Mouse (Mus musculus): ENCODE results near the gene Tomm40l.
A peak's percentile ranks its signal among the peaks of the same experiment; 100 is the strongest.

Tomm40l gene

DNA sequence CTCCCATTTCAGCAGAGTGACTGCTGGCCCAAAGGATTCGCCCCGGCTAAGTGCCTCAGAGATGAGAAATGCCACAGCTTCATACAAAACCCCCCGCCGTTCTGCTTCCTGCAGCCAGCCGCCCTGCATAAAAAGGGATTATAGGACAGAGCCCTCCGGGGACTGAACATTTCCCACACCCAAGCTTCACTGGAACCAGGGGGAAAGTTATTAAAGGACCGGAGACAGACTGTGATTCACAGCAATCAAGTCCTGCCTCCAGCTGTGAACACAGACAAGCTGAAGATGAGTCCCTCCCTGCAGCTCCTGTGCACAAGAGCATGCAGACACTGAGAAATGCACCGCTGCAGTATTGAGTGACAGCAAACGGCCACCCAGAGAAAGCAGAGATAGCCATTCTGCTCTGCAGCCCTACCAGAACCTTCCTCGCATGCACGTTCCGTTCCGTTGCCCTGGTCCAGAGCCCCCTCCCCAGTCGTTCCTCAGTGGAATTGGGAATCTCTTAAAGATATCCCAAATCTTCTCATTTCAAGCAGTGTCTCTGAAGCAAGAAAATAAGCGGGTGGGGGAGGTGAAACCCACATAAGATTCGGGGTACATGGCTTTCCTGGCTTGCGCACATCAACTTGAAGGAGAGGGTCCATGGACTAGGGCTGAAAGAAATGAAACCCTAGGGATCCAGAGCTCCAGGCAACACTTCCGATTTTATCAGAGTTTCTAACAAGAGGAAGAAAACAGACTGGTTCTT lies 29.0 kb downstream of the Tomm40l start:
- peak; percentile 55 for DNase-seq (ENCODE audit: low spot score)

DNA sequence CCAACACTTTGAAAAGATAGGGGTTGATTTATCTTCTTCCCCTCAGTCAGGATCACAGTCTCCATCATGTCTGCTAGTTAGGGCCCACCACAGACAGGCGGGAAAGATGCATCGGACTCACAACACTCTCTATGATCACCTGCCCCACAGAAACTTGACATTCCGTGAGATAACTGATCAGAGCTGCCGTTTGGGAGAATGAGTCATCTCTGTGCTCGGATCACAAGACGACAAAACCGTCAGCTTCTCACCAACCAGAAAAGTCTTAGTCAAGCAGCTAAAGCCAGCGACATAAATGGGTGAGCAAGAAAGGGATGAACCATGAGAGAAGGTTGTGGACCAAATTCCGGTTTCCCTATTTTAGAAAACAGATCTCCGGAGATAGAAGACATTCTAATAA lies 30.0 kb downstream of the Tomm40l start:
- DNase-seq (ENCODE audit: low spot score), result no peak

DNA sequence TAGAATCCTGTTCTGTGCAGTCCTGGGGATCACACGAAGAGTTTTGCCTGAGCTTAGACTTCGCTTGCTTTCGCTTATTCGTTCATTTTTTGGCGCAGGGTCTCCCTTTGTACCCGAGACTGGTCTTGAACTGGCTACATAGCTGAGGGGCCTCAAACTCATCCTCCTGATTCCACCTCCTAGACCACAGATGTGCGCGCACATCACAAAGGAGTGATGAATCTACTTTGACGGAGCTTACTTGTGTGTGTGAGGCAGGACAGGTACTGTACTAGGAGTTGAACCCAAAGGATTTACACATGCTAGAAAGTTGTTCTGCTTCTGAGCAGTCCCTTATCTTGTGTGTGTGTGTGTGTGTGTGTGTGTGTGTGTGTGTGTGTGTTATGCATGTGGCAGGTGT lies 31.5 kb downstream of the Tomm40l start:
- no peak for DNase-seq (ENCODE audit: low spot score)

DNA sequence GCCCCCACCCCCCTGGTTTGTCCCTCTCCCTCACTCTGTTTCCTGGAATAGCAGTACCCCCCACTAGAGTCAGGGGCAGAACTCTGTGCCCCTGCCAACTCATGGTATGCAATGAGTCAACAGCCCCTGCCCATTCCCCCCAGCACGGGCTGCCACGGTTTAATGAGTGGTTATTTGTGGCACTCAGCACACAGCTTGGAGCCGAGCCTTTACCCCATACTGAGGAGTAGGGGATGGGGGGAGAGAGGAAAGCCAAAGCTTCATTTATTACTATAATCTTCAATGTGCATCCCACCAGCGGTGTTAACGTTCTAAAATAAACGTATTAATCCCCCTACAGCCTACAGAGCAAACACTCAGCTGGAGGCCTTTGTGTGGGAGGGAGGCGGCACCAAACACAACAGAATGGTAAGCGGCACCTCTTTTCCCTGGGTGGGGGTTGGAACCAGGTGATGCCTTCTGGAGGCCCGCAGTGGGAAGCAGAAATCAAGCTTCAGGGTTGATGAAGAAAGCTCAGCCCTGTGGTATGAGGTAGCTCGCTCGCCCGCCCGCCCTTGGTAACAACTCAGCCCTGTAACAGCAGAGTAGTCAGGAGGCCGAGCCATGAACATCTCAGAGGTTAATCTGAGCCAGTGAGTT lies 32.7 kb downstream of the Tomm40l start:
- DNase-seq (ENCODE audit: low spot score), result no peak

DNA sequence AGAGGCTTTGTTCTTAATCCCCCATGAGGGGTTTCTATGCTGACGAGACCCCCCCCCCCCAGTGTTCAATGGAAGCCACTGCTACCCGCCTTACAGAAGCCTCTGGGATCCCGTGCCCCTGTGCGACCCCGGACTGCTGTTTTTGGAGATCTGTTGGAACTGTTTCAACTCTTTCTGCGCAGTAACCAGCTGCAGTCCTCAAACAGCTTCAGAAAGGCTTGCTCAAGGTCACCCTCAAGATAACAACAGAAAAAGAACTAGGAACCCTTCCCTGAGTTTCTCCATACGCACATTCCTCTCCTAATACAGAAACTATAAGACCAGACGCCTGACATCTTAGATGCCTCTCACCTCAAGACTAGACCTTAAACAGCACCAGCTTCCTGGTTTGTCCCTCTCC lies 33.3 kb downstream of the Tomm40l start:
- DNase-seq (ENCODE audit: low spot score), result peak; percentile 39

DNA sequence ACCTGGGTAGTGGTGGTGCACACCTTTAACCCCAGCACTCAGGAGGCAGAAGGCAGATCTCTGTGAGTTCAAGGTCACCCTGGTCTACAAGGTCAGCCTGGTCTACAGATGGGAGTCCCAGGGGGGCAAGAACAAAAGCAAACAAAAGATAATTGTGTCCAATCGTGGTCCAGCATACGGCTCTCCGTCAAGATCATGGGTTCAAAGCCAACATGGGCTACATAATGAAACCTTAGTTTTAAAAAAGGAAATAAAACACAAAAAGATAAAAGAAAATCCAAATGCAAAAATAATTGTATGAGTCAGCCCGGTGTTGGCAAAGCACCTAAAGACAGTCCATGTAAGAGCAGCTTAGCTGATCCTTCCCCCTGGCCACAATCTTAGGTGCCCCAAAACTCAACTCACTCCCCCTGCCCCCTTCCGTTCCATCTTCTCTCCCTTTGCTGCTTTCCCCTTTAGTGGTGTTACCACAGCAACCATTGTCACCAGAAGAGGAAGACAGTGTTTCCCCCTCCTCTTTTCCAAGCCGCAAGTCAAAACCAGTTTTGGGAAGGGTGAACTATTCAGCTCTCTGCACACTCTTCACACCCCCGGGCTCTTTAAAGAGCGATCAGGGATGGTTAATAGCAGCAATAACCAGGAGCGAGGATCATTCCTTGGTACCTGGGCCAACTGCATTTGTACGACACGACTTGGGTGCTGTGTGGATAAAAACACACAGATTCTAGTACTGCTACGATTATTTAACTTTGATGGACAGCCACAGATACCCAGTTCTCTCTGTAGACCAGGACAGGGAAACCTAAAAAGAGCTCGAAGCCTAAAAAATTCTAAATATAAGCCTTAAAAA lies 34.2 kb downstream of the Tomm40l start:
- peak; percentile 63 for DNase-seq (ENCODE audit: low spot score)

DNA sequence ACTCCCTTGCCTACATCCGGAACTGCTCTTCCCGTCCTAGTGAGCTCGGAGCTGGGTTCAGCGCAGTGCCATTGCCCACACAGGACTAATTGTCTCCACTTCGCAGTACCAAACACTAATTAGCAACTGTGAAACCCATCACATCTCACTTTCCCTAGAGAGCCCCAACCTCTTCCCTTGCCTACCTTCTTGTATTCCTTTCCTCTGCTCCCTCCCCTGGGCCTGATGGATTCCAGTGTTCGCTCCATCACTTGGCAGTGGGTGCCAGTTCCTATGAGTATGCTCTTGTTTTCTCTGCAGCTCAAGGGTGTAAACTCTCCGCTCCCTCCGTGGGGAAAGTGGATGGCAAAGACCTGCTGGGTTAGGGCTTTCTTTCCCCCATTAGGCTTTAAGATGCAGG lies 36.7 kb downstream of the Tomm40l start:
- DNase-seq (ENCODE audit: low spot score), result no peak

DNA sequence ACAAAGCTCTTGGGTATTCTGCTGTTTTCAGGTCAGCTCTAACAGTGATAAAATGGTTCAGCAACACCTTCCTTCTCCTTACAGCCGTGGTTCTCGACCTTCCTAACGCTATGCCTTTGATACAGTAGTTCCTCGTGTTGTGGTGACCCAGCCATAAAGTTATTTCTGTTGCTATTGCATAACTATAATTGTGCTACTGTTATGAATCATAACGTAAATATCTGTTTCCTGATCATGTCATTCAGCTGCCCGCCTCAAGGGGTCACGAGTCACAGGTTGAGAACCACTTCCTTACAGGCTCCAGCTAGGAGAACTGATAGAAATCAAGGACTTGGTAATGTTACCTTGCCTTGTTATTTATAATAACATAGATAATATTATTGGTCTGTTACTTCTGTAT lies 38.0 kb downstream of the Tomm40l start:
- no peak for DNase-seq (ENCODE audit: low spot score)

DNA sequence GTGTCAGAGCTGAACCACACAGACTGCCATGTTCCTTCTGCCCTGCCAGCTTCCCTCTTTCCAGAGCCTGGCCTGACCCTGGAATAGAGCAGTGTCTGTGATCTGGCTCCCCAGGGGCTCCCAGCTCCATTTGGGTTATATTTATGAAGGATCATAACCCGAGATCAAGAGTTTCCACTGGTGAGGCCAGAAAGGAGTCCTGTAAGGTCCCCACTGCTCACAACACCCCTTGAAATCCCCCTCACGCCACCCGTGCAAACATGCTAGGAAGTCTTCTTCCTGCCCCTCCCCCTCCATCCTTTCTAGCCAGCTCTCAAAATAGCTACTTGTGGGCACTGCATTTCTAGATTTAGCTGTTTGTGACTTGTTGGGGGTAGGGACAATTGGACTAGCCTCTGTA lies 38.7 kb downstream of the Tomm40l start:
- DNase-seq (ENCODE audit: low spot score), result no peak

DNA sequence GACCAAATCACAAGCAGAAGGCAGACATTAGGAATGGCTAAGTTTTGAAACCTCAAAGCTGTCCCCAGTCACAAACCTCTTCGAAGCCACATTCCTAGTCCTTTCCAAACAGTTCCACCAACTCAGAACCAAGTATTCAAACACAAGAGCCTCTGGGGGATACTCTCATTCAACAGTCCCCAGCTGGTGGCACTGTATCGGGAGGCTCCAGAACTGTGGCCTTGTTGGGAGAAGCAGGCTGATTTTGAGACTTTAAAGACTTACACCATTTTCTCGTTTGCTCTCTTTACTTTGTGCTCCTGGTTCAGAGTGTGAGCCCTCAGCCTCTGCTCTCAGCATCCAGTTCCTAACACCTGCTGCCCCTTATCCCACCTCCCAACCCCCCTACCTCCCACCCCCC lies 39.3 kb downstream of the Tomm40l start:
- no peak for DNase-seq (ENCODE audit: low spot score)

DNA sequence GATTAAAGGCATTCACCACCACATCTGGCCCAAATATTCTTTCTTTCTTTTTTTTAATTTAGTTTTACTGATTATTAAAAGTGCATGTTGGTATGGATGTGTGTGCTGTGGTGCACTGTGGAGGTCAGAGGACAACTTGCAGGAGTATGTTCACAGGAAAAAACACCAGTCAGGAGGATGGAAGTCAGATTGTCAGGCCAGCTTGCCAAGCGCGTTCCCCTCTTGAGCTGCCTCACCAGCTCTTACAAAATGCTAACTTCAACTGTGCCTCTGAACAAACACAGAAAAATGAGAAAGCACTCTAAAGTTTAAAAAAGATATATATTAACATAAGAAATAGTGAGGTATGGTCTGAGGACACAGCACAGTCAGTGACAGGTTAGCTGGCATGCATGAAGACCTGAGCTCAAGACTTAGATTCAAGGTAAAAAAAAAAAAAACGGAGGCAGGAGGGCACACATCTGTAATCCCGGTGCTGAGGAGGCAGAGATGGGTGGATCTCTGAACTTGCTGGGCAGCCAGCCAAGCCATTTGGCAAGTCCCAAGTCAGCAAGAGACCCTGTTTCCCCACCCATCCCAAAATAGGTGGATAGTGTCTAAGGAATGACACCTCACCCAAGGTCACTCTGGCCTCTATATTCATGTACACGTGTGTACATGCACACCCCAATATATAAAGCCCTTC lies 42.7 kb downstream of the Tomm40l start:
- no peak for DNase-seq (ENCODE audit: low spot score)

DNA sequence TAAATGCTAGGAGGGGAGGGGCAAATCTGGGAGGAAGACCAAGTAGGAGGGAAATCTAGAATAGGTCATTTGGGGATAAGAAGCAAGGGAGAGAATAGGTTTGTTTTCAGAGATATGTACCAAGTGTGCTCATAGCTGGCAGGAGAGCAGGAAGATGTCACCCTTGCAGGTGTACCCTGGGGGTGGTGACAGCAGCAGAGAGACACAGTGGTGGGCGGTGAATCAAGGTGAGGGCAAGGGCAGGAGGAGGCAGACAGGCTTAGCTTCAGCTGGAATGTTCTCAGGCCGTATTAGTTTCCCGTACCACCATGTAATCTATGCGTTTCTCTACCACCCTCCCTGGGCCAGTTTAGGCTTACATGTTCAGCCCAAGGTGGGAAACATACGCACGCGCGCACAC lies 49.5 kb downstream of the Tomm40l start:
- DNase-seq (ENCODE audit: low spot score), result no peak

DNA sequence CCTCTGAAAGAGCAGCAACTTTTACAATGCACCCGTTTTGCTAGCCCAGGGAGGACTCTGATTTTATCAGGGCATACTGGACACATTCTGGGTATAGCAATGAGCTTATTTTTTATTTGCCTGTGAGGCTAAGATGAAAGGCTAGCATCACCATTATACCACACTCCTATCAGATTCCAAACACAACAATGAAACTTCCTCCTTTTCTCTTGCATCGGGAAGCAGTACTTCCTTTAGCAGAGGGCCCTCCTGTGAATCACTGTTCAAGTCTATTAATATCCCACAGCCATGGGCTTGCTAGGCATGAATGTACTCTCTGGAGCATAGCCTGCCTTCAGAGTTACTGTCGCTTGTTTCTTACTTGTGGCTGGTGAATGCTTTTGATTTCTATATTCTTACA lies 51.2 kb downstream of the Tomm40l start:
- DNase-seq (ENCODE audit: low spot score), result no peak

DNA sequence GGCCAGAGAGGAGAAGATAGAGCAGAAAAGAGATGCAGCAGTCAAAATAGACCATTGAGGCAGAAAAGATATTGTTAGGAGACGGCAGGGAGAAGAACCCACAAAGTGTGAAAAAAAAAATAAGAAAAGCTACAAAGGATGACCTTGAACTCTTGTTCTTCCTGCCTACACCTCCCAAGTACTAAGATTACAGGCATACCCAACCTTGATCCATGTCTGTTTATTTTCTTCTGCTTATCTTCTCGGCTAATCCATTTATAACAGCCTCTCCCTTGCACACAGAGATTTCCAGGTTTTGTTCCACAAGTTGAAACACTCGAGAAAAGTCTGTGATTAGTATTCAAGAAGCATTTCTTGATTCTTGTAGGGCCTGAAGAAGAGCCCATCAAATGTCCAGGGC lies 52.4 kb downstream of the Tomm40l start:
- DNase-seq (ENCODE audit: low spot score), result no peak

DNA sequence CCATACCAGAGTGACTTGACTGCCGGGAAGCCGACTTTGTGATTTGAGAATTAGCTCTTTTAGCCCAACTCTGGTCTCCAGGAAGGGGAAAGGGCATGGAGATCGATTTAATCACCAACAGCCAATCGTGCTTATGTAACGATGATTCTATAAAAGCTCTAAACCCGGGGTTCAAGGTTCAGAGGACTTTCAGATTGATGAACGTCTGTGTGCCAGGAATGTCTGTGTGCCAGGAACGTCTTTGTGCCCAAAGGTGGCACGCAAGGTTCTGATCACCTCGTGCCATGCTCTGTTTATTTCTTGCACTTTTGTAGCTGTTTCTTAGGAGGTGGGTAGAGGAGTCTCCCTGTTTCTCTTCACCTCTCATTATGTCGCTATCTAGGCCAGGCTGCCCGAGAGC lies 53.4 kb downstream of the Tomm40l start:
- no peak for DNase-seq (ENCODE audit: low spot score)
